Mouse (Mus musculus) heart, postnatal 14 days (tissue): ENCODE results near the gene Gm47841. TPM values are rescaled to one million over a fixed set of nuclear protein-coding genes. Genes with fewer than 3 reads are reported as not detected.

Experiments
- DNase-seq, 2 experiments: peaks; one replicate each; pipeline ENCODE4 v3.0.0; 2021 to 2022
- intact Hi-C: fragments of 180-260 bp; cut with DNase I; formaldehyde crosslinking; loops from one replicate; pipeline ENCODE4 v1.15.1; 2025
- long read RNA-seq, 2 experiments: library from polyadenylated mRNA; stranded (forward); transcript quantifications; one replicate each; pipeline ENCODE4 v2.0.0; 2021
- total RNA-seq, 2 experiments: library from RNA; stranded (reverse); gene quantifications; 2 replicates each; pipeline ENCODE4 v1.2.3; 2021

Gene Gm47841
- total RNA-seq, result not detected
- long read RNA-seq, experiment 1, result 0 reads
- long read RNA-seq, experiment 2, result 0 reads

- intact Hi-C loops, result loop anchor here (5.0 kb wide), 2 partner anchors 60 to 150 kb away; no protein-coding TSS in a partner anchor
- DNase-seq, result peak; percentile 45 to 49
These were observed at the start of gene Gm47841 for GRCm38 (mm10) chr15:101047194-101047555. TSS of gene Gm47841 (minus strand) at chr15:101047397.

- no peak for DNase-seq
- intact Hi-C loops, result no loop called here
These were observed 48.2 kb upstream of the Gm47841 start for GRCm38 (mm10) chr15:101095392-101095791.

- intact Hi-C loops, result no loop called here
- no peak for DNase-seq
These were observed 47.8 kb upstream of the Gm47841 start for GRCm38 (mm10) chr15:101094979-101095378.

GRCm38 (mm10) chr15:101093988-101094387 is 46.8 kb upstream of the Gm47841 start:
- intact Hi-C loops, result no loop called here
- DNase-seq, result no peak

- intact Hi-C loops, result no loop called here
- DNase-seq, result no peak
These were observed 45.8 kb upstream of the Gm47841 start for GRCm38 (mm10) chr15:101092829-101093648.

DNA sequence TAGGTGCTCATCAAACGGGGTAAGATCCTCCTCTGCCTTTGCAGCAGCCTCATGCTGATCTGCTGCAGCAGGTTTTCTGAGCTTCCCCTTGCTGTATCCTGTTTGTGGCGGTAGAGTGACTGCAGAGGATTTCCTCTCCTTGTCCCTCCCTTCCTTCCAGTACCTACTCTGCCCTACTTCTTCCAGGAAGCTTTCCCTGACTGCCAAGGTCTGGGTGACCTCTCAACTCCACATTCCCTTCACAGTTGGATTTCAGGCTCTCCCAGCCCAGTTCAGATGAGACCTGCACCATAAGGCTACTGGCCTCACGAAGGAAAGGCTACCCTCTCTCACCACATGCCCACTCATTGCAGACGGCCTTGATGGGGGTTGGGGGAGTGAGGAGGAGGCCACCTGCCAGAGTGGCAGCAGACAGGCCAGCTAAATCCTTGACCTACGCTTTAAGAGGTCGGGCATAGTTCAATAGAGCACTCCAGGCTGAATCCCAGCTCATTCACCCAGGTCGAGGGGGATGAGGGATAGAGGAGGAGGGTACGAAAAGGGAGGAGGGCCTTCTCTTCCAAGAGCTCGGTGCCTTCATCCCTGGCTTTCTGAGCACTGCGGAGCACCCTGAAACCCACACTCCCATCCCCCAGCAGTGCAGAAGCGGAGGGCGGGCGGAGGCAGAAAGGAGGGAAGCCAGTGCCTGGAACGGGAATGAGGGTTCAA is 45.1 kb upstream of the Gm47841 start:
- intact Hi-C loops, result no loop called here
- DNase-seq, result no peak

DNA sequence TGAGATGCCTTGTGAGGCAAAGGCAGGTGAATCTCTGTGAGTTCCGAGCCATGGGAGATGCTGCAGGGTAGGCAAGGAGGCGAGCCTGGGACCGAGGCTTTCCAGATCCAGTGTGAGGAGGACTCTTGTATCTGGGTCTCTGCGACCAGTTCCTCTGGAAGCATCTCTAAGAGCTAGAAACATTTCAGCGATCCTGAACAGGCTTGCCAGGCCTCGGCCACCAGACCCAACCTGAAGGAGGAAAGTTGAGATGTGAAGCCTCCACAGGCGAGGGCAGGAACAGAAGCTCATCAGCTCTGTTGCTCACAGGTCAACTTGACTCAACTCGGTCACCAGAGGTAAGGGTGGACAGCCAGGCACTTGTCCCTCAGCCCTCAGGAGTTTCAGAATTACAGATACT is 44.4 kb upstream of the Gm47841 start:
- intact Hi-C loops, result no loop called here

GRCm38 (mm10) chr15:101088291-101088690 is 41.1 kb upstream of the Gm47841 start:
- DNase-seq, result no peak
- intact Hi-C loops, result no loop called here

More for the DNA sequence above, 44.4 kb upstream of the Gm47841 start:
- DNase-seq, result no peak

DNA sequence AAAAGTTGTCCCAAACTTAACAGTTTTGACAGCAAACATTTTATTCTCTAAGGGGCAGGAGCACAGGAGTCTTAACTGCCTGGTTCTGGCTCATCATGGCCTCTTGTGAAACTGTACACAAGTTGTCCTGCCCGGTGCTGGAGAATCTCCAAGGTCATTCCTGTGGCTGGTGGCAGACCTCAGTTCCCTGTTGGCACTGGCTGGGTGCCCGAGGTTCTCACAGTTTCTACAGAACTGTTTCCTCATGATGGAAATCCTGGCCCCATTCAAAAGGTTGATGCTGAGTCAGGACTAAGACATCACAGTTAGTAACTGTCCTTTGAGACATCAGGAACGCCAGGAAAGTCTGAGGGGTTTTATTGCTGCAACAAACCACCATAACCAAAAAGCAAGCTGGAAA is 39.8 kb upstream of the Gm47841 start:
- no peak for DNase-seq
- intact Hi-C loops, result no loop called here

GRCm38 (mm10) chr15:101086451-101086850 is 39.3 kb upstream of the Gm47841 start:
- intact Hi-C loops, result no loop called here
- DNase-seq, result no peak

GRCm38 (mm10) chr15:101084499-101084898 is 37.3 kb upstream of the Gm47841 start:
- DNase-seq, result no peak
- intact Hi-C loops, result no loop called here

- no peak for DNase-seq
- intact Hi-C loops, result no loop called here
These were observed 35.0 kb upstream of the Gm47841 start for GRCm38 (mm10) chr15:101082236-101082635.

DNA sequence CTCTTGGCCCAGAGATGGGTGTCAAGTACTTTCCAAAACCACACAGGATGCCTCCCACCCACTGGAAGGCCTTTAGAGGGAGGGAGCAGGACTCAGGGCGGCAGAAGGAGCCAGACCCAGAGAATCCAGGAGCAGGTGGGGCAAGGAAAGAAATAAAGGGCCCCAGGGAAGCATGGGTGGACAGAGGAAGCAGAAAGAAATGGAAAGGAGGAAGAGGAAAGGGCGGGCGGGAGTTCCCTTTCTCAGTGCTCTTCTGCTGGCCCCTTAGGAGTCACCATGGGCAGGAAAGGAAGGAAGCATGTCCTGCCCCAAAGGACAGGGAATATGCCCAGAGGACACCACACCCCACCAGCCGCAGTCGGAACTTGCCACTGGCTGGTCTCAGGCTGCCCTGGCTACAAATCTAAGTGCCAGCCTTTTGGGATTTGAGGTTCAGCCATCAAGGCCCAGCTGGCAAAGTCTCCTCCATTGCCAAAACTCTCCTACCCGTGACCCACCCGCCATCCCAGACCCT is 33.9 kb upstream of the Gm47841 start:
- intact Hi-C loops, result no loop called here
- no peak for DNase-seq

- DNase-seq, result no peak
- intact Hi-C loops, result no loop called here
These were observed 32.9 kb upstream of the Gm47841 start for GRCm38 (mm10) chr15:101080031-101080520.

GRCm38 (mm10) chr15:101078731-101079156 is 31.5 kb upstream of the Gm47841 start:
- intact Hi-C loops, result no loop called here
- peak; percentile 91 to 93 for DNase-seq

DNA sequence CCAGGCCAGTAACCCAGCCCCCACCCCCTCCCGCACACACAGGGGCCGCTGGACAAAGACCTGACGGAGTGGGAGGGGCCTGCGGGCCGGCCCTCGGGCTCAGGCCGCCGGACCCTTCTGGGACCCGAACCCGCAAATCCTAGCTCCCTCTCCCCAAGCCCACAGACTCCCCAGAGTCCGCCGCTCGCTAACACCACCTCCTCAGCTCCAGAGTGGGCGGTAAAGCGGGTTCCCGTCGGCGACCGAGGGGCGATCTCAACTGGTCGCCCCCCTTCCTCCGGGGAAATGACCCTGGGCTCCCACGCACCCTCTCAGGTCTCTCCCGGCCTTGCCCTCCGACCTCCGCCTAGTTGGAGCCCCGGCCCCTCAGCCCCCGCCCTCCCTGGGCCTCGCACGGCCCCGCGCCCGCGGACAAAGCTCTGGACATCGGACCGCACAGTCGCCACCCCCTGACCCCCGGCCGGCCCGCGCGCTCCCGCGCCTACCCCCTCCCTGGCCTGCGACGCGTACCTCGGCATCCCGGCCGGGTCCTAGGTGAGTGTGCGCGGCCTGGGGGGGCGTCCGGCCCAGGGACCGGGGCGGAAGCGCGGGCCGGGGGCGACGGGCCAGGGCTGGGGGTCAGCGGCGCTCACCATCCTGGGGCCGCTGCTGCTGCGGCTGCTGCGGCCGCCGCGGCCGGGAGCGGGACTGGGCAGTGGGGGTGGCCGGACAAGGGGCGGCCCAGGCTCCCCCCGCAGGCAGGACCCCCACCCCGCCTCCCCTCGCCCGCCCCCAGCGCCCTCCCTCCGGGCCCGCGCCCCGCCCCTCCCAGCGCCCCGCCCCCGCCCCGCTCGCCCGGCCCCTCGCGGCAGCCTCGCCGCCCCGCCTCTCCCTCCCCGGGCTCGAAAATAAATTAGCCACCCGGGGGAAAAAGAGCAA is 30.9 kb upstream of the Gm47841 start, which contains the start of gene Fignl2:
Gene Fignl2 (minus strand): TSS at position 755 of the 918 bp plus-strand sequence.
- intact Hi-C loops, result no loop called here
- DNase-seq, result peak; percentile 53

GRCm38 (mm10) chr15:101077001-101077812 is 30.0 kb upstream of the Gm47841 start:
- intact Hi-C loops, result no loop called here
- DNase-seq, result no peak

- intact Hi-C loops, result no loop called here
- DNase-seq, result no peak
These were observed 29.1 kb upstream of the Gm47841 start for GRCm38 (mm10) chr15:101076071-101077000.
